Mouse (Mus musculus) hindbrain, embryonic 10.5 days (tissue): ENCODE results near the gene Cmklr1. TPM values are rescaled to one million over a fixed set of nuclear protein-coding genes. Genes with fewer than 3 reads are reported as not detected.

Source experiments
- DNase-seq: peaks from one replicate; pipeline ENCODE4 v3.0.0-alpha.2; 2017; ENCODE audit warnings: low spot score
- H3K27ac ChIP-seq: fragments of 300-500 bp; sonication (generic); 2 replicates; pipeline ENCODE4 v1.5.1; 2016; ENCODE audit warnings: mild to moderate bottlenecking, moderate library complexity
- H3K27me3 ChIP-seq: fragments of 300-500 bp; sonication (generic); 2 replicates; pipeline ENCODE4 v1.6.1; 2016; ENCODE audit warnings: mild to moderate bottlenecking; ENCODE audit not compliant: poor library complexity, insufficient read depth, severe bottlenecking
- H3K36me3 ChIP-seq: fragments of 300-500 bp; sonication (generic); 2 replicates; pipeline ENCODE4 v1.6.1; 2016; ENCODE audit warnings: mild to moderate bottlenecking, moderate library complexity
- H3K4me1 ChIP-seq: fragments of 300-500 bp; sonication (generic); replicated peaks from 2 replicates; pipeline ENCODE4 v1.6.1; 2016; ENCODE audit warnings: mild to moderate bottlenecking
- H3K4me3 ChIP-seq: fragments of 300-500 bp; sonication (generic); 2 replicates; pipeline ENCODE4 v1.5.1; 2016; ENCODE audit warnings: mild to moderate bottlenecking, moderate library complexity
- H3K9me3 ChIP-seq: fragments of 300-500 bp; sonication (generic); 2 replicates; pipeline ENCODE4 v1.6.1; 2016; ENCODE audit warnings: mild to moderate bottlenecking, moderate library complexity
- WGBS: fragments of 180-500 bp; shearing (Covaris S2); methylation state at CpG from one replicate; pipeline ENCODE4 v1.1.7; 2016; 5-methylcytosine and 5-hydroxymethylcytosine counted together
- polyA plus RNA-seq: library from polyadenylated mRNA; unstranded; fragments of >200 nt; fragmentation: Nextera tagmentation; extraction: Ambion mirVana; gene quantifications from 2 replicates; pipeline ENCODE4 v1.2.1, GENCODE M21; 2016

Cmklr1 gene
- polyA plus RNA-seq, result 0.78 and 1.1 TPM in 2 replicates

GRCm38 (mm10) chr5:113650035-113650865 lies at the start of gene Cmklr1:
TSS of gene Cmklr1 (minus strand) at chr5:113650426.
- Histone ChIP-seq H3K4me1 (peaks cover 30% of the 10 kb centered on the region), H3K9me3 (no peaks in the 10 kb centered on the region), H3K4me3 (peak within 1 kb of the TSS; percentile 40), H3K27ac (peak within 1 kb of the TSS; percentile 47), H3K36me3 (no peaks in the 10 kb centered on the region), H3K27me3 (peaks cover 41% of the 10 kb centered on the region)
- 10% methylated on average over 30 of the region's 30 CpGs for WGBS
- peak; percentile 24 for DNase-seq

GRCm38 (mm10) chr5:113694415-113694814 lies 44.2 kb upstream of the Cmklr1 start:
- H3K36me3 ChIP-seq, result no peaks in the 10 kb centered on the region
- WGBS, result 64% methylated on average over 5 of the region's 5 CpGs
- DNase-seq, result no peak

GRCm38 (mm10) chr5:113694000-113694399 lies 43.8 kb upstream of the Cmklr1 start:
- Histone ChIP-seq H3K4me1 (peaks cover 25% of the 10 kb centered on the region), H3K4me3 (no peak overlapping the region), H3K27me3 (no peaks in the 10 kb centered on the region), H3K27ac (no peak overlapping the region), H3K36me3 (no peaks in the 10 kb centered on the region), H3K9me3 (peaks cover 6% of the 10 kb centered on the region)
- WGBS, result 74% methylated on average over 4 of the region's 4 CpGs
- no peak for DNase-seq

More at GRCm38 (mm10) chr5:113694415-113694814, 44.2 kb upstream of the Cmklr1 start:
- peaks cover 22% of the 10 kb centered on the region for H3K4me1 ChIP-seq
- no peak overlapping the region for H3K4me3 ChIP-seq
- no peak overlapping the region for H3K27ac ChIP-seq
- peaks cover 6% of the 10 kb centered on the region for H3K9me3 ChIP-seq
- no peaks in the 10 kb centered on the region for H3K27me3 ChIP-seq

- DNase-seq, result no peak
- Histone ChIP-seq H3K36me3 (no peaks in the 10 kb centered on the region), H3K27me3 (no peaks in the 10 kb centered on the region), H3K4me3 (no peak overlapping the region), H3K4me1 (peaks cover 29% of the 10 kb centered on the region), H3K9me3 (peaks cover 6% of the 10 kb centered on the region), H3K27ac (no peak overlapping the region)
- WGBS, result 87% methylated on average over 8 of the region's 8 CpGs
Observed at GRCm38 (mm10) chr5:113693196-113693755, 43.0 kb upstream of the Cmklr1 start.

GRCm38 (mm10) chr5:113690866-113691265 lies 40.6 kb upstream of the Cmklr1 start:
- H3K36me3 ChIP-seq, result no peaks in the 10 kb centered on the region
- no peak overlapping the region for H3K27ac ChIP-seq

GRCm38 (mm10) chr5:113690069-113690548 lies 39.9 kb upstream of the Cmklr1 start:
- Histone ChIP-seq H3K27ac (no peak overlapping the region), H3K27me3 (no peaks in the 10 kb centered on the region), H3K4me1 (peaks cover 29% of the 10 kb centered on the region), H3K9me3 (peaks cover 6% of the 10 kb centered on the region), H3K4me3 (no peak overlapping the region), H3K36me3 (no peaks in the 10 kb centered on the region)
- WGBS, result 70% methylated on average over 15 of the region's 15 CpGs
- no peak for DNase-seq

More at GRCm38 (mm10) chr5:113690866-113691265, 40.6 kb upstream of the Cmklr1 start:
- 92% methylated on average over 2 of the region's 2 CpGs for WGBS
- Histone ChIP-seq H3K27me3 (no peaks in the 10 kb centered on the region), H3K9me3 (peaks cover 6% of the 10 kb centered on the region), H3K4me1 (peaks cover 29% of the 10 kb centered on the region), H3K4me3 (no peak overlapping the region)
- DNase-seq, result no peak

- peaks cover 24% of the 10 kb centered on the region for H3K4me1 ChIP-seq
- no peak overlapping the region for H3K4me3 ChIP-seq
- 85% methylated on average over 5 of the region's 5 CpGs for WGBS
- H3K27me3 ChIP-seq, result no peaks in the 10 kb centered on the region
- H3K9me3 ChIP-seq, result no peaks in the 10 kb centered on the region; the same call in 1 of the 2 replicates
- no peaks in the 10 kb centered on the region for H3K36me3 ChIP-seq
- H3K27ac ChIP-seq, result no peak overlapping the region
- DNase-seq, result no peak
Observed at GRCm38 (mm10) chr5:113687514-113687913, 37.3 kb upstream of the Cmklr1 start.

GRCm38 (mm10) chr5:113685471-113685870 lies 35.2 kb upstream of the Cmklr1 start:
- Histone ChIP-seq H3K9me3 (no peaks in the 10 kb centered on the region; the same call in 1 of the 2 replicates), H3K4me1 (peaks cover 30% of the 10 kb centered on the region), H3K4me3 (no peak overlapping the region), H3K36me3 (no peaks in the 10 kb centered on the region), H3K27me3 (no peaks in the 10 kb centered on the region), H3K27ac (no peak overlapping the region)
- WGBS, result 78% methylated on average over 5 of the region's 5 CpGs
- no peak for DNase-seq

- WGBS, result 73% methylated on average over 5 of the region's 5 CpGs
- DNase-seq, result no peak
Observed at GRCm38 (mm10) chr5:113683246-113683645, 33.0 kb upstream of the Cmklr1 start.

GRCm38 (mm10) chr5:113682472-113682871 lies 32.2 kb upstream of the Cmklr1 start:
- H3K27me3 ChIP-seq, result no peaks in the 10 kb centered on the region
- peaks cover 3% of the 10 kb centered on the region; the same call in 1 of the 2 replicates for H3K9me3 ChIP-seq
- H3K27ac ChIP-seq, result no peak overlapping the region
- no peaks in the 10 kb centered on the region for H3K36me3 ChIP-seq
- peaks cover 17% of the 10 kb centered on the region for H3K4me1 ChIP-seq
- H3K4me3 ChIP-seq, result no peak overlapping the region
- DNase-seq, result no peak
- WGBS, result 83% methylated on average over 3 of the region's 3 CpGs

More at GRCm38 (mm10) chr5:113683246-113683645, 33.0 kb upstream of the Cmklr1 start:
- H3K36me3 ChIP-seq, result no peaks in the 10 kb centered on the region
- H3K27ac ChIP-seq, result 0 out of 2 replicates have a peak overlapping the region, but pooled peaks have one; percentile 16
- no peak overlapping the region for H3K4me3 ChIP-seq
- H3K4me1 ChIP-seq, result peaks cover 17% of the 10 kb centered on the region
- H3K27me3 ChIP-seq, result no peaks in the 10 kb centered on the region
- H3K9me3 ChIP-seq, result peaks cover 3% of the 10 kb centered on the region; the same call in 1 of the 2 replicates

- Histone ChIP-seq H3K4me1 (peaks cover 17% of the 10 kb centered on the region), H3K27ac (0 out of 2 replicates have a peak overlapping the region, but pooled peaks have one; percentile 30), H3K9me3 (0 out of 2 replicates have a peak, but pooled peaks cover 3% of the 10 kb centered on the region), H3K36me3 (no peaks in the 10 kb centered on the region), H3K4me3 (no peak overlapping the region), H3K27me3 (no peaks in the 10 kb centered on the region)
- peak; percentile 16 for DNase-seq
- WGBS, result 77% methylated on average over 14 of the region's 14 CpGs
Observed at GRCm38 (mm10) chr5:113681219-113681618, 31.0 kb upstream of the Cmklr1 start.

- Histone ChIP-seq H3K4me1 (peaks cover 17% of the 10 kb centered on the region), H3K27me3 (no peaks in the 10 kb centered on the region), H3K36me3 (no peaks in the 10 kb centered on the region), H3K9me3 (0 out of 2 replicates have a peak, but pooled peaks cover 3% of the 10 kb centered on the region), H3K4me3 (no peak overlapping the region), H3K27ac (no peak overlapping the region)
- no peak for DNase-seq
- WGBS, result 91% methylated on average over 4 of the region's 4 CpGs
Observed at GRCm38 (mm10) chr5:113679509-113679908, 29.3 kb upstream of the Cmklr1 start.
